Mouse (Mus musculus) spleen, postnatal 10 days (tissue): ENCODE measurements around the gene Heatr6.

ENCODE experiments used
- DNase-seq, 2 experiments: peaks; one replicate each; pipeline ENCODE4 v3.0.0; 2021 to 2022; ENCODE audit warnings: low spot score in 2 of 2

The Heatr6 gene

DNA sequence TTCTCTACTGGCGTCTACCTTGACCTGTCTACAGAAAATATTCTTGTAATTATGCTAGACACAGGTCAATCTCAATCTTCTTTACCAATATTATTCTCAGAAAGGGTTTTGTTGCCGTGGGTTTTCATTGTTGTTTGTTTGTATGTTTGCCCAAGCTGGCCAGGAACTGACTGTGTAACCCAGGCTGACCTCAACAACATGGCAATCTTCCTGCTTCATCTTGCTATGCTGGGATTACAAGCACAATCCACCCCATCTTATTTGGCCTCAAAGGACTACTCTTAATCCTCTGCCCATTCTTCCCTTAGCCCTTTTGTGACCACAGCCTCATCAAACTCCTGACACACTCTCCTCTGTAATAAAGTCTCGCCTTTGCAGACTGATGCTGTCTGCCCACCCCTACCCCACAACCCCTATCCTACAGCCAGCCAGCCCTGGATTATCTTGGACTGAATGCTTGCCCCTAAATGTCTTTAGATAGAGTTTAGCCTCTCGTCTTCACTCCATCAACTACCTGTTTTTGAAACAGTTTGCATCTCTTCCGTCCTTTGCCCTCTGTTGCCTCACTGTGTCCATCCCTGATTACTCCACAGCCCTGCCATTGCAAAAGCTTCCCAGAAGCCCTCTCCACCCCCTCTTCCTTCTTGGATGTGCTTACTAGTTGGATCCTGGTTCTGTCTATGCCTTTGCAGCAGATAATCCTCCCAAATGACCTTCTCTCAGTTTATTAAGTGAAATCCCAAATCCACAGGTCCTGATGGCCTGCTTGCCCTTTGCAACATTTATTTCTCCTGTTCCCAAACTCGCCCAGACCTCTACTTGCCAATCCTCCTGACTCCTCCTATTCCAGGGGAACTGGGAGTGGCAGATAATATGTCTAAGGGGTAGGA lies 5.9 kb upstream of the Heatr6 start:
- no peak for DNase-seq

DNA sequence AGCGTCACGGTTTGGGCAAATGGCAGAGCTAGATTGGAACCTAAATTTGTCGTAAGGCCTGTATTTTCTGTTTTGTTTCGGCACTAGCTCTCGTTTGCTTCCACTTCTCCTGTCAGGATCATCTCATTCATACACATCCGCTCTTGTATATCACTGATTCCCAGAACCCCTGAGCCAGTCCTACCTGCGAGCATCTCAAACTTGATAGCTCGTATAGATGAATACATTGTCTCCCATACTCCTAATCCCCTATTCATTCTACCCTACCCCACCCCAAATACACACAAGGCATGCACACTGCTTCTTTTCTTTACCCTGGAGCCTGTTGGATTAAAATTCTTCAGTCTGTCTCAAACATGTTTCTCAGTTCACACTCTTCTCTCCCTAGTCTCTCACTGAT lies 731 bp downstream of the Heatr6 start:
- no peak for DNase-seq

DNA sequence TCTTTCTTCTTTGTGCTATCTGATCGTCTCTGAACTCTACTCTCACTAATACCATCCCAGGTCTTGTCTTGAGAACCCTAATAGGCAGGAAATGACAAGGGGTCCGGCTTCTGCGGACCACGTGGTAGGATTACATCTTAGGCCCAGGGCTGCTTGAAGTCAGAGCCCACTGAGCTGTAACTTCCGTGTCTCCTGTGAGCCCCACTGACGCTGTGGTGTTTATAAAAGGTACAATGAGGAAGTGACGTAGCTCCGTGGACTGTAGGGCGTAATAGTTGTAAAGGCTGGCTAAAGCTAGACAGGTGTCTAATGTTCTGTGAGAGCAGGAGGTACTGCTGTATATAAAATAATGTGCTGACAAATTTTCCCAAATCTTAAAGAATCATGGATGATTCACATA lies 13.8 kb downstream of the Heatr6 start:
- DNase-seq = no peak

DNA sequence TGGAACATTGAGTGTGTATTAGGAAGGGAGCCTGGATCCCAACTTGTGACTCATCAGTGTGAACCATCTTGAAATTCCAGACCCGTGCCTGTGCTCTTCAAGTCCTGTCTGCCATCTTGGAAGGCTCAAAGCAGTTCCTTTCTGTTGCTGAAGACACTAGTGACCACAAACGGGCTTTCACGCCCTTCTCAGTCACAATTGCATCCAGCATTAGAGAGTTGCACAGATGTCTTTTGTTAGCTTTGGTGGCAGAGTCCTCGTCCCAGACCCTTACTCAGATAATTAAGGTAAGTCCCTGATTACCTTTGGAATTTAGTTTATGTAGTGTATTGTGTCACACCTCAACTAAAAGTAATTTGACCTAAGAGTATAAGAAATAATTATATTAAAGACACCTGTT lies 15.5 kb downstream of the Heatr6 start:
- DNase-seq = no peak

DNA sequence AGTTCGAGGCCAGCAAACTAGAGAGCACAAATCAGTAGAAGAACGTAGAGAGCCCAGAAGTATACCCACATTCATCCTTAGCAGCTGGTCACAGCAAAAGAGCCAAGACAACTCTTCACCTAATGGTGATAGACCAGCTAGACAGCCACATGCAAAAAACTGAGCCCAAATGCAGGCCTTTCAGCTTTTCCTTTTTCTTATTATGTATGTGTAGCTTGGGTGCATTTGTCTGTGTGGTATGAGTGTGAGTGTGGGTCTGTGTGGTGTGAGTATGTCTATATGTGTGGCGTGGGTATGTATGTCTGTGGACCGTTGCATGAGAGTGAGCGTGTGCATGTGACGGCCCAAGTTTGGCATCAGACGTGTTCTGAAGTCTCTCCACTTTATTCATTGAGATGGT lies 17.5 kb downstream of the Heatr6 start:
- DNase-seq = no peak

DNA sequence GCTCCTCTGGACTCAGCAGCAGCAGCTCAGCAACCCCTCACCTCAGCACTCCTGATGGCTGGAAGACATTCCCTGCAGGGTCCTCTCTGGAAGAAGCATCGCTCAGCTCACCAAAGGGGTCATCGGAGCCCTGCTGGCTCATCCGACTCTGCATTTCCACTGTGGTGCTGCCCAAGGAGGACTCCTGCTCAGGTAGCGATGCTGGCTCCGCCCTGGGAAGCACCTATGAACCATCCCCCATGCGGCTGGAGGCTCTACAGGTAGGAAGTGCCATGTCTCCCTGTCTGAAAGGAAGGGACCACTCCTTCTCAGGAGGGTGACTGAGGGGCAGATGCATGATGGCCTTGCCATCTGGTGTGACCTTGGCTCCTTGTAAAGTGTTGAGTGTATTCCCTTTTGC lies 18.8 kb downstream of the Heatr6 start:
- no peak for DNase-seq

DNA sequence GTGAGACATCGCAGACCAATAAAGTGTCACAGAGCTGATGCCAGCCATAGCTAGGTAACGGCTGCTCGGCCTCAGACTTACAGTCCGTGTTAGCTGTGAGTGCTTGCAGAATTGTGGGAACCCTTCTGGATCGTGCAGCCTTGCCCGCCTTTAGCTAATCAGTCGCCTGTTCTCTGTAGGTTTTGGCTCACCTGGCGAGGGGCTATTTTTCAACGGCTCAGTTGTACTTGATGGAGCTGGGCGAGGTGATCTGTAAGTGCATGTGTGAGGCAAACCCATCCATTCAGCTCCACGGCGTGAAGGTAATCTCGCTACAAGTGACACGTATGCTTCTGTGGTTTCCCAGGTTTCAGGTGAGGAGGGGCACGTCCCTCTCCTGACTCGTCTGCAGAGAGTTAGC lies 20.2 kb downstream of the Heatr6 start:
- DNase-seq = no peak

DNA sequence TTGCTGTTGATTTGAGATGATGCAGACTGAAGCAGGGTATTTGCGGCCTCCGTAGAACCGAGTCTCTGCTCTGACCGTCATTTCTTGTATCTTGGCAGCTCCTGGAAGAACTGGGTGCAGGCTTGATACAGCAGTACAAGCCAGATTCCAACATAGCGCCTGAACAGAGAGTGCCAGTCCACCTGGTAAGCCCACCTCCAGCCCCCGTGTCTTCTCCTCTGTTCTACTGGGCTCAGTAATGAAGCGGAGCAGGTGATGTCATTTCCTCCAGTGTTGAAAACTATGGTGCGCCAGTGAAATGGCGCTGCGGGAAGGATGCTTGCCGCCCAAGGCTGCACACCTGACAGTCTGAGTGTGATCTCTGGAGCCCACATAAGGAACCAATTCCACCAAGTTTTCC lies 20.8 kb downstream of the Heatr6 start:
- no peak for DNase-seq

DNA sequence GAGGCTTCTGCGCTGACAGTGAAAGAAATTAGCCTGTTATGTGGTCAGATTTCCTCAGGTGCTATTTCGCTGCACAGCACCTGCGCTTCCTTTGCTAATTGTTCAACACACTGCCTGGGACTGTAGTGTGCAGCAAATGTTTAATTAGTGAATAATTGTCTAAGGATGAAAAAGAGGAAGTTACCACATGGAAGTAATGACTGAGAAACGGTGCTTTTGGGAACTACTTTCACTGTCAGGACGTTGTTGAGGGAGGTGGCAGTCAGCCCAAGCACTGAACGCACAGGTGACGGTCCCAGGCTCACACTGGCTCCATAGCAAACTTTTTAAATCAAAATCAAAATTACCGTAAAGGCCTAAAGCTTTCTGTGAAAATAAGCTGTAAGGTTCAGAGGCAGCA lies 23.3 kb downstream of the Heatr6 start:
- DNase-seq = no peak

DNA sequence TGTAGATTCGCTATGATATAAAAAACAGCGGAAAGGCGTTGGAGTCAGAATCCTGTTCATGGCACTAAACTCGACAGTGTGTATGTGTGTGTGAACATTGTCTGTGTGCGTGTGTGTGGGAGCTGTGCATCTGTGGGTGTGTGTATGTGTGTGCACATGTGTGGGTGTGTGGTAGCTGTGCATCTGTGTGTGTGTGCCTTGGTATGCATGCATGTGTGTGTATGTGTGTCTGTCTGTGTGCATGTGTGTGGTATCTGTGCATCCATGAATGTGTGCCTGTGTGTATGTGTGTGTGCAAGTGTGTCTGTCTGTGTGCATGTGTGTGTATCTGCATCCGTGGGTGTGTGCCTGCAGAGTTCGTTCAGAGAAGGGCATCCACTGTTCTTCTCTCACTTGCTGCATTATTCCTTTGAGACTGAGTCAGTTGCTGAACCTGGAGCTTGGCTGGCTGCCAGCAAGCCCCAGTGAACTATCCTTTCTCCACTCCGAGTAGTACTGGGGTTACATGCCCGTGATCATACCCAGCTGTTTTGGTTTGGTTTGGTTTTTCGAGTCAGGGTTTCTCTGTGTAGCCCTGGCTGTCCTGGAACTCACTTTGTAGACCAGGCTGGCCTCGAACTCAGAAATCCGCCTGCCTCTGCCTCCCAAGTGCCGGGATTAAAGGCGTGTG lies 30.6 kb downstream of the Heatr6 start:
- no peak for DNase-seq

DNA sequence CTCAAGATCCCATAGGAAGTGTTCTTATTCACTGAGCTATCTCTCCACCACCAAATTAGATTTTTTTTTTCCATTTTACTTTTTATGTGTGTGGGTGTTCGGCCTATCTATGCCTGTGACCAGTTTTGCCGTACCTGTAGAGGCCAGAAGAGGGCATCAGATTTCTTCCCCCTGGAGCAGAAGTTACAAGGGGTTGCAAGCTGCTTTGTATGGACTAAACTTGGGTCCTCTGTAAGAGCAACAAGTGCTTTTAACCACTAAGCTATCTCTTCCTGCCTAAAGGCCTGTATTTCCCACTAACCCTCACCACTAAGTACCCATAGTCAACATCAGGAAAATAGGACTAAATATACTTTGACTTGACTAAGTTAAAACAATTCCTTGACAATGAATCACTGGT lies 31.2 kb downstream of the Heatr6 start:
- DNase-seq = peak in 1 of 2 experiments; percentile 56

DNA sequence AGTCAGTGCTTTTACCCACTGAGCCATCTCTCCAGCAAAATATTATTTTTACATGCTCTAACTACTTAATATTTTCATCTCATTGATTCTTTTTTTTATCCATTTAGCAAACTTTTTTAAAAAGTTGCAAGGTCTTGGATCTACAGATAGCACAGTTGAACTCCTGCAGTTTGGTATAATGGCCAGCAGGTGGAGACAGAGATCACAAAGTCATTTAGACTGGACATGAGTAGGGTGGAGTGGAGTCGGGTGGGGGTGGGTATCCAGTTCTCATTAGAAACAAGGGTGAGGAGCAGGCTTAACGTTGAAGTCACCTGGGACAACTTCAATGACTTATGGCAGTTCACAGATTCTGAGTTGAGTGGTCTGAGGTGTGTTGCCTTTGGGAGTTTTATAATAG lies 31.9 kb downstream of the Heatr6 start:
- peak in 1 of 2 experiments; percentile 61 for DNase-seq

DNA sequence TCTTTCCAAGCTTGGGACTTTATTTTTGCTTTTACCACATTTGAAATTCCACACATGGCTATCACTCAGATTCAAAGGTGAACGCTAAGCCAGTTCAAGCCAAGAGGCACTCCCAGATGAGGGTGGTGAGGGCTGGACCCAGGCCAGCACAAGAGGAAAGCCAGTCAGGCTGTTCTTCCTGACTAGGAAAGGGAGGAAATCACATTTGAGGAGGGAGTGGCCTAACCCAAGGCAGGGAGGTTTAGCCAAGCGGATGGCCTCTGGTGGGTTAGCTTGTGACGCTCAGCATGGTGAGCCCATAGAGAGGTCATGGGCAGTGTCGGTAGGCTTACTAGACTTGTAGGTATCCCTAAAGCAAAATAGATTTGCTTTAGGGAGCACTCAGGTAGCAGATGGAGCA lies 33.3 kb downstream of the Heatr6 start:
- no peak for DNase-seq

DNA sequence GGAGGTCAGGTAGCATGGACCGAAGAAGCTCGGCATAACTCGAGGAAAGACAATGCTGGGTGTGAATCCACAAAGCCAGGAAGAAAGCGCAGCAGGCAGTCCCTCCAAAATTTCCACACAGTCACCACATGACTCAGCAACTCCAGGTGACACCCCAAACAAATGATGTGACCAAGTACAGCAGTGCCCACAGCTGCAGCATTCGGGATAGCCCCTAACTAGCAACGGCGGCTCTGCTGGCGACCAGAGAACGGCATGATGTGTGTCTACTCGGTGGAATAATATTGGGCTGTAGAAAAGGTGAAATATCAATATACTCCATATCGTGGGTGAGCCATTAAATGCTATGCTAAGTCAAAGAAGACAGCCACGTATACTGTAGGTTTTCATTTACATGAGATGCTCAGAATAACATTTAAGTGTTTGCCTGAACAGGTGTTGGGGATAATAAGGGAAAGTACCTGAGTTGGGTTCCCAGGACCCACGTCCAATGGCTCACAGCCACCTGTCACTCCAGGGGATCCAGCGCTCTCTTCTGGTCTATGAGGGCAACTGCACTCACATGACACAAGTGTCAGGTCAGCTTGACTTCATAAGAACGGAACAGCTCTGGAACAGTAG lies 34.0 kb downstream of the Heatr6 start:
- DNase-seq = no peak

DNA sequence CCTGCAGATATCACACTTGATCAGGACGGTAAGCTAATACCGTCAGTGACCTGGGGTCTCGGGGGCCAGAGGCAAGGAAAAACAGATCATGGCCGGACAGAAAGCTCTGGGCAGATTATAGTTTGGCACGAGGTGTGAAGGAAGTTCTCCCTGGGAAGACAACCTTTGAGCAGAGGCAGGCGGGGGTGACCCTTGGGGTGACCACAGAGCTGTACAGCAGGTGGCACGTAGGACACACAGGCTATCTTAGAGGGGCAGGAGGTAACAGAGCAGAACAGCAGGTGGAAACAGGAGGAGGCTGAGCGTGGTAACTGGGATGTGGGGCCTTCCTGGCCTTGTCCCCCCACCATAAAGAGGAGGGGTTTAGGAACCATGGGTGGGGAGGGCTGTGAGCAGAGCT lies 34.8 kb downstream of the Heatr6 start:
- DNase-seq = no peak

DNA sequence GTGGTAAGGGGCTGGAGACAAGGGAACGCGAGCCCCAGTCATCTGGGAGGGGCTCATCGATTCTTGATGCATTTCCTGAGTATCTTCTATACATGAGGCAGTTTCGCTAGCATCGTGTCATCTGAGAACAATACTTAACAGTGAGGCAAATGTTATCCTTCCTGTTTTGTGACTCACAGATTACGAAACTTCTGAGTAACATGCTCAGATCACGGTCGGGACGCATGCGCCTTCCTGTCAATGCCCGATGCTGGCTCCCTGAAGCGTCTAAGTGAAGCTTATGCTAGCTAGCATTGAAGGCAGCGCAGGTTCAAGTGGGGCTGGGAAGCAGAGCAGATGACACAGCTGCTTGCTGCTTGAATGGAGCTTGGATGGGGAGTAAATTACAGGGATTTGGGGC lies 35.8 kb downstream of the Heatr6 start:
- peak in 1 of 2 experiments; percentile 63 for DNase-seq

DNA sequence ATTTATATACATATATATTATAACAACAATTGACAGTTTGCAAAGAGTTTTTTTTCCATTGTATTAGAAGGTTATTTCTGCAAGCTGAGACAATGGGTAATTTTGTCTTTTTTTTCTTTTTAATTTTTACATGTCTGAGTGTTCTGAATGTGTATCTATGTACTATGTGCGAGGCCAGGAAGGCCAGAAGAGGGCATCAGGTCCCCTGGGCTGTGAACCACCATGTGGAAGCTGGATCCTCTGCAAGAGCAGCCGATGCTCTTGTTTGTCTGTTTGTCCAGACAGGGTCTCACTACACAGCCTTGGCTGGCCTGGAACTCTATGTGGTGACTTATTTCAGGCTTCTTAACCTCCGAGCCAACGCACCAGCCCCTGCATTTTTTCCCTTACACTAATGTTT lies 37.6 kb downstream of the Heatr6 start:
- no peak for DNase-seq

DNA sequence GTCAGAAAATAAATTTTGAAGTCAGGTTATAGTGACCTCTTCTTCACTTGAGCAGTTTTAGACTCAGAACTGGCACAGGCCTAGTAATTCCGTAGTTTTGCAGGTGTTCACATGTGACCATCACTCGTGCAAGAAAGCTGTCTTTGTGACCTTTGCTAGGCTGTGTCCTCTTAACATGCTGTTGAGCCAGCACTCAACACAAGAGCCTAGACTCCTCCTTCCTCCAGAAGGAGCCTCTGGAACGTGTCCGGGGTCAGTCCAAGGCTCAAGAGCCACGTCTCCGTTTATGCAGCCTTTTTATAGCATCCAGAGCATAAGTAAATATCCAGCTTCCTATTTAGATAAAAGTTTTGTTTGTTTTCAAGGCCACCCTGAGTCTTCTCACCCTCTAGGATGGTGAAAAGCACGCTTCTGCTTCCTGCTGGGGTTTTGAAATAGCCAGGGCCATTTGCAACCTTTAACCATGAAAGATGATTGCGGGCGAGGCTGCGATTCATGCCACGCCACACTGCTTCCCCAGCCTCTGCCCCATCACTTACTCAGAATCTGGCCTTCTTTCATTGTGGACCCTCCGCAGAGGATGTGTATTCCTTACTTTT lies 38.9 kb downstream of the Heatr6 start:
- no peak for DNase-seq

DNA sequence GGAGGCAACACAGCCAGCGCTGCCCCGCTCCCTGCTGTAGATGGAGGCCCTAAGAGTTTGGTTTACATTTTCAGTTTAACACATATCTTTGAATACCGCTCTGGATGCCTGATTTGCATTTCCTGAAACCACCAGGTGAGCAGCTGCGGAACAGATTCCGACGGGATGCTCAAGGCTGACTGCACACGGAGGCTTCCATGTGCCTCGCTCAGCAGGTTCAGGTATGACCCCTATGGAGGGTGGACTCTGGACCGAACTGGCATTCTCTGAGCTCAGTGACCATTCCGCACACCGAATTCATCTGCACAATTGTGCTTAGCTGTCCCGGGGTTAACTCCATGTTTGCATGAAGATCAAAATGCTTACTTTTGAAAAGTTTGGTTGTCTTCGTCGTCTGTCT lies 39.8 kb downstream of the Heatr6 start:
- no peak for DNase-seq

DNA sequence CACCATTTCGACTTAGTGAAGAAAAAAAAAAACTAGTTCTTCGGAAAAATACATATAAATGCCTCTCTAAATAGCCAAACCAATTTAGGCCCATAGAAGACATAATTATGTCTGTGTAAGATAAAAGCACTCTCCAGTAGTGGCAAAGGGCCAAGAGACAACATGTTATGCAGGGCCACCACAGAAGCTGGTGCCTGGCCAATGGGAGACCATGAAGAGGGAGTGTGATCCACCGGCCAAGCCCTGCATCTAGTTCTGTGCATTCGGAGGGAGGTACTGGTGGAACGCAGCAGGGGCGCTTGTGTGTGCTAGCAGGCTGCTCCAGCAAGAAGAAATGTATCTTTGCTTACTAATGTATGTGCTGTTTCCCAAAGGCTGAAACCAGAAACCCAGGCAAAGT lies 42.6 kb downstream of the Heatr6 start:
- DNase-seq = no peak

DNA sequence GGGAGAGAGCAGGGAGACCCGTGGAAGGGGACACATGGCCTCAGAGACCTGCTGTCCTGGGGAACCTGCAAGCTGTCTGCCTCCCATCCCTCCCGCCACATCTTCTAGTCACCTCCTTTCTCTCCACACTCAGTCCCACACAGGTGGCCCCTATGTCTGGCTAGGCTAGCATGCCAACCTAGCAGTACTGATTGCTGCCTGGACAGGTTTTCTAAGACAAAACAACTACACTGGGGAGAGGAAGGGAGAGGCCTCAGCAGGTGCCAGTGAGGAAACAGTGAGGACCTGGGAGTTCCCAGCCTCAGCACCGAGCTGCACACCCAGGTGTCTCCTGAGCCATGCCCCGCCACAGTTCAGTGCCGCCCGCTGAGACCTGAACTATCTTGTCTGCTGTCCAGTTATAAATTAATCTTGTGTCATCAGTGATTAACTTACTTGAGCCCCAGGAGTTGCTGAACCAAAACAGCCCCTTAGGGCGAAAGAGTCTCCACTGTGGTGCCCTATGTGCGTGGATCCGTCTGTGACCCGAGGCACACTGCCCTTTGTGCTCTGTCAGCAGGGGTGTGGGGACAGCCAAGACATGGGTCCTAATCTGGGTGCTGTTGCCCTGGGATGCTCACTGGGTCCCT lies 43.6 kb downstream of the Heatr6 start:
- no peak for DNase-seq

DNA sequence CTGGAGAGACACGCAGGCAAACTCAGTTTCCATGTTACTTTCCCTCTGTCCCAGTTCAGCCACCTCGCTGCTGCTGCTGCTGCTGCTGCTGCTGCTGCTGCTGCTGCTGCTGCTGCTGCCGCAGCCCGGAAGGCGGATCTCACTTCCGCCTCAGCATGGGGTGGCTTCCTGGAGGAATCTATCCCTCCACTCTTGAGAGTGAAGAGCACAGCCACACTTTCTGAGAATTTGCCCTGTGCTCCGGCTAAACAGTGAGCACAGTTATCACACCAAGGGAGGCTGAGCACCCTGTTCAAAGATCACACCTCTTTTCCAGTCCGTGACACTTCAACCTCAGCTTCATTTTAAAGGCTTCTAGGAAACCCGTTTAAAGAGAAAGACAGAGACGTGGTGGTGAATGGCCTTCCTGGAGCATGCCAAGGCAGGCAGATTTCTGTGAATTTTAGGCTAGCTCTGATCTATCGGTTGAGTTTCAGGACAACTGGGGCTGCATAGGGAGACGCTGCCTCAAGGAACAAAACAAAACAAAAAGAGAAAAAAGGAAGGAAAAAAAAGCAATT lies 46.5 kb downstream of the Heatr6 start:
- no peak for DNase-seq
